Mouse (Mus musculus): Measurements from ENCODE around the gene Pde4b. TPM values are rescaled to one million over a fixed set of nuclear protein-coding genes. Genes with fewer than 3 reads are reported as not detected.

Gene Pde4b
- polyA plus RNA-seq, 1 experiment from 2014 or later: 12.5 TPM

GRCm38 (mm10) chr4:102088235-102088867, 1.0 kb downstream of the Pde4b start:
- Histone ChIP-seq H3K4me2 (ENCODE audit: low read depth, low read length) (peak overlapping the region; percentile 95), H3K9ac (ENCODE audit: low read length) (peak overlapping the region; percentile 63), H3K9me3 (replicated peaks; ENCODE audit: control insufficient read depth, low read length) (no peaks in the 10 kb centered on the region), H3K4me1 (ENCODE audit: control insufficient read depth, insufficient read depth, low read length) (peaks cover 4% of the 10 kb centered on the region; the same call in 1 of the 2 replicates), H3K36me3 (ENCODE audit: control insufficient read depth, insufficient read depth, low read length) (no peaks in the 10 kb centered on the region), H3K27ac (ENCODE audit: low read length) (no peak overlapping the region), H3K27me3 (ENCODE audit: control insufficient read depth, insufficient read depth, low read length) (peaks cover 11% of the 10 kb centered on the region), H3K4me3 (replicated peaks; ENCODE audit: low read length) (peak overlapping the region; percentile 58)
- WGBS: 21% methylated on average over 15 of the region's 15 CpGs
- ATAC-seq (ENCODE audit: insufficient read depth, low FRiP score): no peak

DNA sequence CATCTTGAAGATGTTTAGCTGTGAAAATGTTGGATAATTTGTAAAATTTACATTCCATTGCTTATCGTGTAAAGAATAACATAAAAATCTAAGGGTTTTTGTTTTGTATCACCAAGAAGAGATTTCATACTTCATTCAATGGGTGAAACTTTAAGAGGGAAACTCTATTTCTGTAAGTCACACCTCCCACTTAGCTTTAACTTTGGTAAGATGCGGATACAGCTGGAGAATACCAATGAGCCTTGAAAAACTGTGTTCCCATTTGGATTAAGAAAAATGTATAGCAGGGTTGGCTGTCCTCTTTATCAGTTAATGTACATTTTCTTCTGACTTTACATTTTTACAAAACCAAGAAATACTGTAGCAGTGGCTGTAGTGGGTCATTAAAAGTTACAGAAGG, 8.5 kb downstream of the Pde4b start:
- H3K9me3 ChIP-seq (replicated peaks; ENCODE audit: control insufficient read depth, low read length): no peaks in the 10 kb centered on the region
- H3K27ac ChIP-seq (ENCODE audit: low read length): no peak overlapping the region
- no peaks in the 10 kb centered on the region for H3K4me1 ChIP-seq (ENCODE audit: control insufficient read depth, insufficient read depth, low read length)
- H3K27me3 ChIP-seq (ENCODE audit: control insufficient read depth, insufficient read depth, low read length): no peaks in the 10 kb centered on the region
- WGBS: 89% methylated on average over 2 of the region's 2 CpGs
- H3K4me3 ChIP-seq (replicated peaks; ENCODE audit: low read length): no peak overlapping the region
- H3K9ac ChIP-seq (ENCODE audit: low read length): no peak overlapping the region
- ATAC-seq (ENCODE audit: insufficient read depth, low FRiP score): no peak
- H3K4me2 ChIP-seq (ENCODE audit: low read depth, low read length): no peak overlapping the region
- no peaks in the 10 kb centered on the region for H3K36me3 ChIP-seq (ENCODE audit: control insufficient read depth, insufficient read depth, low read length)

GRCm38 (mm10) chr4:102102241-102102640, 14.9 kb downstream of the Pde4b start:
- 29% methylated on average over 4 of the region's 4 CpGs for WGBS
- no peak for ATAC-seq (ENCODE audit: insufficient read depth, low FRiP score)
- no peak overlapping the region for H3K4me3 ChIP-seq (replicated peaks; ENCODE audit: low read length)
- H3K4me1 ChIP-seq (ENCODE audit: control insufficient read depth, insufficient read depth, low read length): no peaks in the 10 kb centered on the region
- H3K9ac ChIP-seq (ENCODE audit: low read length): no peak overlapping the region
- no peak overlapping the region for H3K4me2 ChIP-seq (ENCODE audit: low read depth, low read length)
- H3K9me3 ChIP-seq (replicated peaks; ENCODE audit: control insufficient read depth, low read length): no peaks in the 10 kb centered on the region
- no peaks in the 10 kb centered on the region for H3K36me3 ChIP-seq (ENCODE audit: control insufficient read depth, insufficient read depth, low read length)
- H3K27me3 ChIP-seq (ENCODE audit: control insufficient read depth, insufficient read depth, low read length): no peaks in the 10 kb centered on the region
- H3K27ac ChIP-seq (ENCODE audit: low read length): no peak overlapping the region

- Histone ChIP-seq H3K4me2 (ENCODE audit: low read depth, low read length) (no peak overlapping the region), H3K9me3 (replicated peaks; ENCODE audit: control insufficient read depth, low read length) (no peaks in the 10 kb centered on the region), H3K4me1 (ENCODE audit: control insufficient read depth, insufficient read depth, low read length) (no peaks in the 10 kb centered on the region), H3K4me3 (replicated peaks; ENCODE audit: low read length) (no peak overlapping the region), H3K9ac (ENCODE audit: low read length) (no peak overlapping the region), H3K27ac (ENCODE audit: low read length) (no peak overlapping the region), H3K27me3 (ENCODE audit: control insufficient read depth, insufficient read depth, low read length) (no peaks in the 10 kb centered on the region), H3K36me3 (ENCODE audit: control insufficient read depth, insufficient read depth, low read length) (no peaks in the 10 kb centered on the region)
- ATAC-seq (ENCODE audit: insufficient read depth, low FRiP score): no peak
- 75% methylated on average over 2 of the region's 2 CpGs for WGBS
Measured at GRCm38 (mm10) chr4:102104534-102105014, 17.2 kb downstream of the Pde4b start.

DNA sequence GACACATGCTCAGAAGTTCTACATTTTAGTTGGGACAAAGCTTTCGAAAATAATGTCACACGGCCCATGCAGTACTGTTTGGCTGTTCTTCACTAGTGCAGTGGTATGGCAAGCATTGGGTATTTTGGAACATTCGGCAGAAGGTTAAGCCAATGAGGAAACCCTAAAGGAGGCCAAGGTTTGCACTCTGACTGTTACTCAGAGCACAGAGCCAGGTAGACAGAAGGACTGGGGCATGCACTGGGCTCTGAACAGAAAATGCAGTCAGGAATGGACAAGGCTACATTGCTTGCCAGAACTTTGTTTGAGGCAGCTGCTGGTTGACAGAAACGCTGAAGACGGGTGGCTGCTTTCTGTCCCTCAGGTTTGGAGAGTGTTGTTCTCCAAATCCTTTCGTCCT, 19.4 kb downstream of the Pde4b start:
- Histone ChIP-seq H3K4me1 (ENCODE audit: control insufficient read depth, insufficient read depth, low read length) (no peaks in the 10 kb centered on the region), H3K4me2 (ENCODE audit: low read depth, low read length) (no peak overlapping the region), H3K9me3 (replicated peaks; ENCODE audit: control insufficient read depth, low read length) (no peaks in the 10 kb centered on the region), H3K4me3 (replicated peaks; ENCODE audit: low read length) (no peak overlapping the region), H3K27ac (ENCODE audit: low read length) (no peak overlapping the region), H3K9ac (ENCODE audit: low read length) (no peak overlapping the region), H3K27me3 (ENCODE audit: control insufficient read depth, insufficient read depth, low read length) (no peaks in the 10 kb centered on the region), H3K36me3 (ENCODE audit: control insufficient read depth, insufficient read depth, low read length) (no peaks in the 10 kb centered on the region)
- WGBS: 83% methylated on average over 6 of the region's 6 CpGs
- no peak for ATAC-seq (ENCODE audit: insufficient read depth, low FRiP score)

GRCm38 (mm10) chr4:102119454-102119853, 32.1 kb downstream of the Pde4b start:
- Histone ChIP-seq H3K27ac (ENCODE audit: low read length) (no peak overlapping the region), H3K9me3 (replicated peaks; ENCODE audit: control insufficient read depth, low read length) (no peaks in the 10 kb centered on the region), H3K9ac (ENCODE audit: low read length) (no peak overlapping the region), H3K4me3 (replicated peaks; ENCODE audit: low read length) (no peak overlapping the region), H3K4me2 (ENCODE audit: low read depth, low read length) (no peak overlapping the region), H3K4me1 (ENCODE audit: control insufficient read depth, insufficient read depth, low read length) (no peaks in the 10 kb centered on the region), H3K27me3 (ENCODE audit: control insufficient read depth, insufficient read depth, low read length) (no peaks in the 10 kb centered on the region), H3K36me3 (ENCODE audit: control insufficient read depth, insufficient read depth, low read length) (no peaks in the 10 kb centered on the region)
- no peak for ATAC-seq (ENCODE audit: insufficient read depth, low FRiP score)
- 94% methylated on average over 3 of the region's 3 CpGs for WGBS

DNA sequence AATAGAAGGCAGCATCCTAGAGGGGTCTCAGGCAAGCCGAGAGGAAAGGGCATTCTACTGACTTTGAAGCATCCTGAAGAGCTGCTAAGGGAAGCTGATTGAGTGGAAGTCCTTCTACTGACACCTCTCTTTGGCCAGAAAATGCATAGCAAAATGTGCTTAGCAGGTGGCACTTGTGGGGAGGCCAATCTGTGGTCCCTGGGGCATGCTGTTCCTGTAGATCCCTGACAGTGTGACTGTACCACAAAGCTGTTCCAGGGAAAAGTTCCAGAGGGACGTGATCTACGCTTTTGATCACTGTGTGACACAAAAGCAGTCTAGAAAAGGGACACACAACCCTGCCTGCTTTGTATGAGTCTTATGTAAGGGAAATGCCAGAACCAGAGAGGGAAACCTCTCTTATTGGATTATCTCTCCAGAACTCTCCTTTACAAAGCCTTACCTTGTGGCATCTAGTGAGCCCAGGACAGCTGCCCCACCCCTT, 49.1 kb downstream of the Pde4b start:
- no peaks in the 10 kb centered on the region for H3K36me3 ChIP-seq (ENCODE audit: control insufficient read depth, insufficient read depth, low read length)
- no peak overlapping the region for H3K27ac ChIP-seq (ENCODE audit: low read length)
- H3K27me3 ChIP-seq (ENCODE audit: control insufficient read depth, insufficient read depth, low read length): no peaks in the 10 kb centered on the region
- no peaks in the 10 kb centered on the region for H3K9me3 ChIP-seq (replicated peaks; ENCODE audit: control insufficient read depth, low read length)
- ATAC-seq (ENCODE audit: insufficient read depth, low FRiP score): no peak
- H3K4me2 ChIP-seq (ENCODE audit: low read depth, low read length): no peak overlapping the region
- no peak overlapping the region for H3K4me3 ChIP-seq (replicated peaks; ENCODE audit: low read length)
- H3K4me1 ChIP-seq (ENCODE audit: control insufficient read depth, insufficient read depth, low read length): no peaks in the 10 kb centered on the region
- H3K9ac ChIP-seq (ENCODE audit: low read length): no peak overlapping the region
- 83% methylated on average over 3 of the region's 3 CpGs for WGBS

GRCm38 (mm10) chr4:102138346-102138745, 51.0 kb downstream of the Pde4b start:
- no peak overlapping the region for H3K27ac ChIP-seq (ENCODE audit: low read length)
- no peaks in the 10 kb centered on the region for H3K9me3 ChIP-seq (replicated peaks; ENCODE audit: control insufficient read depth, low read length)
- no peak overlapping the region for H3K4me3 ChIP-seq (replicated peaks; ENCODE audit: low read length)
- H3K27me3 ChIP-seq (ENCODE audit: control insufficient read depth, insufficient read depth, low read length): no peaks in the 10 kb centered on the region
- H3K36me3 ChIP-seq (ENCODE audit: control insufficient read depth, insufficient read depth, low read length): no peaks in the 10 kb centered on the region
- no peaks in the 10 kb centered on the region for H3K4me1 ChIP-seq (ENCODE audit: control insufficient read depth, insufficient read depth, low read length)
- no peak overlapping the region for H3K4me2 ChIP-seq (ENCODE audit: low read depth, low read length)
- 78% methylated on average over 4 of the region's 4 CpGs for WGBS
- no peak overlapping the region for H3K9ac ChIP-seq (ENCODE audit: low read length)
- ATAC-seq (ENCODE audit: insufficient read depth, low FRiP score): no peak

GRCm38 (mm10) chr4:102141241-102141640, 53.9 kb downstream of the Pde4b start:
- 86% methylated on average over 3 of the region's 3 CpGs for WGBS
- Histone ChIP-seq H3K9me3 (replicated peaks; ENCODE audit: control insufficient read depth, low read length) (no peaks in the 10 kb centered on the region), H3K27ac (ENCODE audit: low read length) (no peak overlapping the region), H3K4me3 (replicated peaks; ENCODE audit: low read length) (no peak overlapping the region), H3K9ac (ENCODE audit: low read length) (no peak overlapping the region), H3K4me1 (ENCODE audit: control insufficient read depth, insufficient read depth, low read length) (no peaks in the 10 kb centered on the region), H3K36me3 (ENCODE audit: control insufficient read depth, insufficient read depth, low read length) (no peaks in the 10 kb centered on the region), H3K27me3 (ENCODE audit: control insufficient read depth, insufficient read depth, low read length) (no peaks in the 10 kb centered on the region), H3K4me2 (ENCODE audit: low read depth, low read length) (no peak overlapping the region)
- no peak for ATAC-seq (ENCODE audit: insufficient read depth, low FRiP score)
